Mouse (Mus musculus) stomach, postnatal 0 days (tissue): ENCODE results near the gene Tbc1d23.

Experiments used
- CTCF ChIP-seq: IDR thresholded peaks from 2 replicates; pipeline ENCODE4 v1.5.1; 2016; ENCODE audit warnings: antibody characterized with exemption, low read depth, mild to moderate bottlenecking, moderate library complexity
- EP300 ChIP-seq: optimal IDR thresholded peaks from 2 replicates; pipeline ENCODE3; 2016; ENCODE audit warnings: antibody characterized with exemption

DNA sequence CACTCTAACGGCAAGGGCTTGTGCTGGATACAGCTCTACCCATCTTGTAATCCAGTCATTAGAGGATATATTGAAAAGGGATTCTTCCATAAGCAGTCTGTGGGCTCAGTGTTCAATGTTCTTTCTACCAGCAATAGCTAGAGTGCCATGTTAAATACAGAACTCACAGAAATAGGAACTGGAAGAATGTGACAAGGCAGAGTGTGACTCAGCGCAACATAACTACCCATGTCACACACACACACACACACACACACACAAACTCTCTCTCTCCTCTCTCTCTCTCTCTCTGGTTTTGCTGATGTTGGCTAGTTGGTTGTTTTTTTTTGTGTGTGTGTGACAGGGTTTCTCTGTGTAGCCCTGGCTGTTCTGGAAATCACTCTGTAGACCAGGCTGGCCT, 20.3 kb downstream of the Tbc1d23 start:
- no peak for TF ChIP-seq CTCF
- TF ChIP-seq EP300, result no peak
